Mouse (Mus musculus): ENCODE measurements at regions not wholly inside any gene's neighbourhood (a gene's known extent, or its start where the extent isn't known, plus 50 kb on each side); places are given as distances from the start of the nearest gene placed in this dataset.

- DNase-seq (ENCODE audit: low read depth), result no peak
These were observed 98.3 kb downstream of the Foxb1 start for GRCm38 (mm10) chr9:69662394-69662793.

DNA sequence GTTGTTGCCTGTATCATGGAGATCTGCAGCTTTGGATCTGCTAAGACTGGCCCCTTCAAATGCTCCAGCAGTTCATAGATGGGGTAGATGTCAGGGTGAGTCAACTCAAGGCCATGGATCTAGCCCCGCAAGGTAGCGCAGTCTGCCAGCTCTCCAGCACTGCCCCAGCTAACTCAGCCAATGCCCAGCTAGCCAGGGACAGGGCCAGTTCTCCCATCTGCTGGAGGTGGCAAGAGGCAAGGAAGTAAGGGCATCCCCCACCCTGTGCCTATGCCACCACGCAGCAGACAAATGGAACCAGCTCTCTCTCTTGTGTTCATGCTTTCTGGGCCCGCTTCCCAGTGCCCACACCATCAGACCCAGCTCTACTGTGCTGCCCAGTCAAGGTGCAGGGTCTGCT lies 102.5 kb downstream of the Foxb1 start:
- no peak for DNase-seq (ENCODE audit: low read depth)

DNA sequence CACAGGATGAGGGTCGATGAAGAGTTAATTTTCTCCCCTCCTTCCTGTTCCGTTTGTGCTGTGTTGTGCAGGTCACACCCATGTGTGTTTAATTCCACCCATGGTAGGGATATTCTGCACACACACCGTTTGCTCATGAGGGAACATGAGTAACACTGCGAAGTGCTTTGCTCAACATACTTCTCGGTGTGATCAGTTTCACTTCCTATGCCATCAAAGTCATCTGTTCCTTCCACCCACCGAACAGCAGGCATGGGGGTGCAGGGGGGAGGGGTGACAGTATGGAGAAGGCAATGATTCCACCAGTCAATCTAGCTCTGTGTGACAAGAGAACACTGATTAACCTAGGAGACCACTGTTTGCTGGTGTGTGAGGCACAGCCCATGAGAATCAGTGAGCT lies 104.7 kb downstream of the Foxb1 start:
- no peak for DNase-seq (ENCODE audit: low read depth)

GRCm38 (mm10) chr9:69652106-69652505 lies 108.6 kb downstream of the Foxb1 start:
- no peak for DNase-seq (ENCODE audit: low read depth)

DNA sequence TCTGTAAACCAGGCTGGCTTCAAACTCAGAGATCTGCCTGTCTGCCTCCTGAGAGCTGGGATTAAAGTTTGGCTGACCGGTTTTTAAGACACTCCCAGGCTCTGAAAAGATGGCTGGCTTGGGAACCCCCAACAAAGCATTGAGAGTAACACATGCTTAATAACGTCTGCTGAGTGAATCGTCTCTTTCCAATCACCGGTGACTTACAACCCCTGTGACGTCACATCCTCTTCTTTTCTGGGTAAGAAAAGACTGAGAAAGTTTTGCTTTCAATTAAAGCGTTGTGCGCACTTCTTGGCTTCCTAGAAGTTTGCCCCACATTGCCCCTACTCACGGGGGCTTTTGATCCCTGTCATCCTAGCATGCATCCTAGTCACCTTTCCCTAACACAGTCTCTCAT lies 109.1 kb downstream of the Foxb1 start:
- no peak for DNase-seq (ENCODE audit: low read depth)

DNA sequence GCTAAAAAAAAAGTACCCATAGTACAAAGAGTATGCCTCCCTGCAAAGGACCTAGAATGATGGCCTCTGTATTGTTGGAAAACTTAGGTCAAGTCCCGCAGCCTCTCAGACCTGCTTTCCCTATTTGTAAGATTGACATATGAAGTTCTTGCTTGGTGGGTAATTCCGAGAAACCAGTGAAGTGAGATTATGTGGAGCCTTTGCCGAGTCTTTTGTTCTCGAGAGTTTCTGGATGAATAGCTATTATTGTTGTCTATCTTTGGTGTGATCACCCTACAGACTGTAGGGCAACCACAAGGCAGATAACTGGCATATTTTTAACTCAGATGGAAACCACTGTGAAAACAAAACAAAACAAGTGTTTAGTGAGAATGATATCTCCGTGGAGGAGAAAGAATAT lies 118.1 kb downstream of the Foxb1 start:
- no peak for DNase-seq (ENCODE audit: low read depth)

- DNase-seq (ENCODE audit: low read depth), result peak; percentile 49
These were observed 137.4 kb downstream of the Foxb1 start for GRCm38 (mm10) chr9:69623312-69623711.

DNA sequence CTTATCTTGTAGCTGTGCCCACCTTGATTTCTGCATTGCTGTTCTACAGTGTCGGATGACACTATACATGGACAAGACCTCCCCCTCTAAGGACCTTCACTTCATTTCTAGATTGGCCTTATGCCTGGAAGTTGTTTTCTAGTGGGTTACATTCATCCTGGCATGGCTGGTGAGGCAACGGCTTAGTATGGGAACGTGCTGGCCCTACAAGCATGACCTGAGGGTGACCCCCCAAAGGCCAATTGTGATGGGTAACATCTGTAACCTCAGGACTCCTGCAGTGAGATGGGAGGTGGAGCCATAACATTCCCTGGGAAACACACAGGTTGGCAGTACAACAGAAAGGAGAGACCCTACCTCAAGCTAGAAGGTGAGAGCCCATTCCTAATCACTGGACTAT lies 139.7 kb downstream of the Foxb1 start:
- DNase-seq (ENCODE audit: low read depth), result no peak

DNA sequence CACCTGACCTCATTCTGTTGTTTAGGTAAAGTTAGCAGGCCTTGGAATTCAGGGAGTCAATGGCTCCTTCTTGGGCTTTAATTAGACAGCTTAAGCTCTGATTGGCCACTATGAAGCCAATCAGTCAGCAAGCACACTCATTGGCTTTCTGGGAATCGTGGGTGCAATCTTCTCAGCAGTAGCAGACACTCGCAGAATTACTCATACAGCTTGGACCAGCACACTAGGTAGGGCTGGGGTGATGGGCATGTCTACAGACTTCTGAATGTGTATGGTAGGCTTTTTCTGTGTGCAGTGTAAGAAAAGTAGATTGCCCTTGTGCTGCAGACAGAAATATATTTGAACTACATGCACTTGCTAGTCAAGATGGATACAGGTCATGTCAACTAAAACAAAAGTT lies 143.4 kb downstream of the Foxb1 start:
- no peak for DNase-seq (ENCODE audit: low read depth)

DNA sequence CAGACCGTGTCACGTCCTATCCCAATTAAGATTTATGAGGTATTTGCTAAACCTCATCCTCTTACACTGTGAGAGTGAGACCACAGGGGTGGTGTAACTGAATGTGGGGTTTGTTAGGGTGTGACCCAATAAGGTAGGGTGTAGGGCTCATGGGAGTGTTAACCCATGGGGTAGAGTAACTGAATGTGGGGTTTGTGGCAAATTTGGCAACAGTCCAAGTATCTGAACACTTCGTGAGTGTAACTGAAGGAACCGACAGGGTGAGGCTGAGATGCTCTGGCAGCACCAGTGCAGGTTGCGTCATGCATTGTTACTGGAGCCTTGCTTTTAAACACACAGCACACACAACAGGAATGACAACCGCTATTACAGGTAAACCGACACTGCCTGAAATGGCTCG lies 144.1 kb downstream of the Anxa2 start:
- no peak for DNase-seq (ENCODE audit: low read depth)

GRCm38 (mm10) chr9:69592329-69593062 lies 139.1 kb downstream of the Anxa2 start:
- no peak for DNase-seq (ENCODE audit: low read depth)

- no peak for DNase-seq (ENCODE audit: low read depth)
These were observed 135.4 kb downstream of the Anxa2 start for GRCm38 (mm10) chr9:69588846-69589245.

DNA sequence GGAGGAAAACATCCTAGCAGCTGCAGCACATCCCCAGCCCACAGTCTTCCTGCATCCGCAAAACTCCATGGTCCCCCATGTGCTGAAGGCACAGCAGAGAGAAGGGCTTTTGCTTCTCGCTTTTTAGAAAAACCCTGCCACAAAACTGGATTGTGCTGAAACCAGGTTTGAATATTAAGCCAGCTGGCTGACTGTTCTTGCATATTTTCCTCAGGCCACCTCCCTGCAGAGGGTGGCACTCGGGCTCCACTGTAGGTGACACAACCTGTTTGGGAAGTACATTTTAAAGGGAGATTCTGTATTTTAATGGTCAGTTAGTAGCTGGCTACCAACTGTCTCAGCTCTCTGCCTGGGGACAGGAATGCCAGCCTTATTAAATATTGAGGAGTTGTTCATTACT lies 133.7 kb downstream of the Anxa2 start:
- DNase-seq (ENCODE audit: low read depth), result no peak

GRCm38 (mm10) chr9:69581236-69581635 lies 127.8 kb downstream of the Anxa2 start:
- no peak for DNase-seq (ENCODE audit: low read depth)

GRCm38 (mm10) chr9:69577661-69578405 lies 124.4 kb downstream of the Anxa2 start:
- DNase-seq (ENCODE audit: low read depth), result no peak

DNA sequence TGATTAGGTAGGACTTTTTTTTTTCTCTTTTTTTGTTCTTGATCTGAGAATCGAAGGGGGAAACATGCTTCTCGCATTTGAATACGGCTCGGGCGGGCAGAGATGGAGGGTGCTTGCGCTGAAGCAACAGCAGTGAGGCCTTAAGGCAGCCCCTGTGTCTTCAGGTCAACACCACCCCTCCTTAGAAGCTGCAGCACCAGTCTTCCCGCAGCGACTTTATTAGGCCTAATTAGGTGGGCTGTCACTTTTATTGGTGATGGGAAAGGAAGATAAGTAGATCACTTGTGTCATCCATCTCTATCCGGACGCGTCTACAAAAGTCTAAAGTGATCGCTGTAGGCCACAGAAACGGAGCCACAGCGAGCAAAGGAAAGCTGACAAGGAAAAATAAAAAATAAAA lies 122.0 kb downstream of the Anxa2 start:
- DNase-seq (ENCODE audit: low read depth), result no peak

- DNase-seq (ENCODE audit: low read depth), result no peak
These were observed 115.3 kb downstream of the Anxa2 start for GRCm38 (mm10) chr9:69568631-69569230.

- no peak for DNase-seq (ENCODE audit: low read depth)
These were observed 114.8 kb downstream of the Anxa2 start for GRCm38 (mm10) chr9:69568222-69568621.

- DNase-seq (ENCODE audit: low read depth), result no peak
These were observed 113.6 kb downstream of the Anxa2 start for GRCm38 (mm10) chr9:69566996-69567395.

DNA sequence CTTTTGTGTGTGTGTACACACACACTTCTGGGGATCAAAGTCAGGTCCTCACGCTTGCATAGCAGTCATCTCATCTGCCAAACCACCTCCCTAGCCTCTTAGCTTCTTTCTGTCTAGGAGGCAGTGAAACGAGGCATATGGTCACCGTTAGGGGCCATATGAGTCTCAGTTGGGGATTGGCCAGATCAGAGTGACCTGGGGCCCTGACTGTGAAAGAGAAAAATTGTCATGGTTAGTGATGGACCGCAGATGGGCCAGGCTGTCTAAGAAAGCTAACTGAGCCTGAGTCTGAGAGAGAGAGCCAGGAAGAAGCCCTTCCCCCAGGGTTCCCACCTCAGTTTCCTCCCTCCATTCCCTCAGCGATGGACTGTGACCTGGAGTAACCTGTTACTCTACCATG lies 89.8 kb downstream of the Anxa2 start:
- no peak for DNase-seq (ENCODE audit: low read depth)
